Mouse (Mus musculus) layer of hippocampus, postnatal 10 days (tissue): ENCODE data around the gene Nav2. TPM values are rescaled to one million over a fixed set of nuclear protein-coding genes. Genes with fewer than 3 reads are reported as not detected.

Source experiments
- DNase-seq, 2 experiments: peaks; one replicate each; pipeline ENCODE4 v3.0.0; 2021; ENCODE audit warnings: low spot score in 2 of 2
- total RNA-seq, 2 experiments: library from RNA; stranded (reverse); gene quantifications; 2 replicates each; pipeline ENCODE4 v1.2.3; 2021

The Nav2 gene
- total RNA-seq, 2 experiments from 2014 or later = 103 to 126 TPM

GRCm38 (mm10) chr7:49316600-49316999, 408.1 kb downstream of the Nav2 start:
- DNase-seq = no peak

GRCm38 (mm10) chr7:49318183-49318897, 409.8 kb downstream of the Nav2 start:
- DNase-seq = no peak

DNA sequence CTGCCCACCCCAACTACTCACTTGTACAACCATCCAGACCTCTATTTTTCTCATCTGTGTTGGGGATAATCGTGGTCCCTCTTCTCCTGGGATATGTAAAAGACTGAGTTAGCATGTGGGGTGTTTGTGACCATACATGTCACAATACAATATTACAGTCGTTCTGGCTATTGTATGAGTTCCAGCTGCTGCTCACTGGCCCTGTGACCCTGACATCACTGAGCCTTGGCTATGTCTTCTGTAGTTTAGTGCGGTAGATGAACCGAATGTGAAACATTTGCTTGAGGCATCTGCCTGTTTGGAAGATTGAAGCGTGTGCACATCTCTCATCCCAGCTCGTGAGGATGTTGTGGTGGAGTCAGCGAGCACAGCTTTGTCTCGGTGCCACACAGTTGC, 410.4 kb downstream of the Nav2 start:
- no peak for DNase-seq

- DNase-seq = no peak
These were observed 411.5 kb downstream of the Nav2 start for GRCm38 (mm10) chr7:49319981-49320380.

GRCm38 (mm10) chr7:49321124-49321531, 412.6 kb downstream of the Nav2 start:
- no peak for DNase-seq

- DNase-seq = no peak
These were observed 413.7 kb downstream of the Nav2 start for GRCm38 (mm10) chr7:49322179-49322578.

GRCm38 (mm10) chr7:49324575-49324974, 416.1 kb downstream of the Nav2 start:
- no peak for DNase-seq

DNA sequence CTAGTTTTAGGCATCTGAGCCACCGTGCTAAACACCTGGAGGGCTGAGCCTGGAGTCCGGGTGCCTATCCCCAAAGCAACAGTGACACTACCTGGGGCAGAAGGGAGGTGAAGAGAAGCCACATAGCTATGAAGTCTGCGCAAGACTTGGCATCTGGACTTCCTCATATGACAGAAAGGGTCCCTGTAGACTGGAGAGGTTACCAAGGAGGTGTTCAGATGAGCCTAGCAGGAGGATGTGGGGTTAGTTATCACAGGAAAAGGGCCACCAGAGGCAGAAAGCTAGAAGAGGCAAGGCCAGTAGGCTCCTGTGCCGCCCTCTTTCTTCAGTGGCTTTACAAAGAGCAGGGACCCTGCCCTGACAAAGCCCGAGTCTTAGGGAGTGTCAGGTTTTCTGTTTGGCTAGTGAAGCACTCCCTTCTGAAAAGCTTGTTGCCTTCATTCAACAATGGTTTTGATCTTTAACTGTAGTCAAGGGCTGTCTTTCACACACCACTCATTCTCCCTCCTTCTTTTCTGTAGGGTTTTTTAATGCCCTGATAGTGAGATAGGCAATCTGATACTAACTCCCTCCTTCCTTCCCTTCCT, 417.7 kb downstream of the Nav2 start:
- DNase-seq = no peak

DNA sequence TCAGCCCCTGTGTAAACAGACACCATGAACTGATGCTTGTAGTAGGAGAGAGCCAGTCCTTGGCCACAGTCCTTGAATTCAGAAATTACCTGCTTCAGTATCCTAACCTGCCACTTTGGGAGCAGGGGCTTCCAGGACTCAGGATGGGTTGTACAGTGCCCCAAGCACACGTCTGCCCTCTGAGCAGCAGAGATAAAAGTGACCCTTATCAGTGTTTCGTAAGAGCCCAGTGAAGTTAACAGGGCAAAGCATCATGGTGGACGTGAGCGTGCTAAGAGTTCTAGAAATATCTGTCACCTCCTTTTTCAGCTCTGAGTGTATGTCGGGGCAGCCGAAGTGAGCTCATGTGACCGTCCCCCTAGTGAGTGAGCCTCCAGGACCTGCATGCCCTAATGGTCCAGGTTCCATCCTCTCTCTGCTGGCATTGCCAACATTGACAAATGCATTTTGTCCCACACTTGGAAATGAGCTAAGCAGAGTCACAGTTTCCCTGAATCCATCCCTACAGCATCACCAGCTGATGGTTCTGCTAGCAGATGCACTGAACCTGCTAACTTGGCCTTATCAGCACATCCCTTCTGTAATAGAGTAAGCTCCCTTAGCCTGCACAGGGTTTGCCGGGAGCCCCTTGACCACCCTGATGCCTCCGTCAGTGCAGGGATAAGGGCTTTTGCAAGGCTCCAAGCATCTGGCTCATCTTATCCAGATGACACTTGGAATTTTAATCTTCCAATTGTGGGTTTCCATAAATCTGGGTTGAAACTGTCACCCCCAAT, 418.6 kb downstream of the Nav2 start:
- no peak for DNase-seq

DNA sequence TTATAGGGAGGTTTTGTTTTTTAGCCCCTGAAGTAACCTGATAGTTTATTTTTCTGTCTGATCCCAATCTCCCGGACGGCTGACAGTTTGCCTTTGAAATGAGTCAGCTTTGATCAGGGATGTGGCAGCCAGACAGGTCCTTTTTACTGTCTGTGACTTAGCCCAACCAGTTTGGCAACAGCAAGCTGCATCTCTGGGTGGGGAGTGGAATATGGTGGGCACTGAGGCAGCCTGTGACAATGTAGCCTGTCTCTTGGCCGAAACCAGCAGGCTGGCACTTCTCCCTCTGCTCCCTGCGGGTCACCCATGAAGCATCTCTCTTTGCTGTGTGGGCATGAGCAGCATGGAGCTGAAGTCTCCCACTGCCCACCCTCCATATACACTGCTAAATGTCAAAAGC, 421.7 kb downstream of the Nav2 start:
- DNase-seq = no peak

DNA sequence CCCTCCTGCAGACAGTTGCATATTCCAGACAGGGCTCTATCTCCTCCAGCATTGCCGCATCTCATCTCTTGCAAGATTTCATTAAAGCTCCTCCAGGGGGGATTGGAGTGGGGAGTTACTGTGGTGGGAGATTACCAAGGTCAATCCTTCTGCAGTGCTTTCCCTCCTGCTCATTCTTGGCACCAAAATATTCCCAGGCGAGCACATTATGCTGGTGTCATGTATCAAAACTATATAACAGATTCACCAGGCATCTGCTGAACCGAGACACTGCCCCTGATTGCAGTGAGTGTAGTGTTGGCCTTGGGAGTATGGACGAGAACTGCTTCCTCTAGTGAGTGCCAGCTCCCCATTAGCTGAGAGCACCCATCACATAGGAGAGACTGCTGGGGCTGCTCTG, 423.4 kb downstream of the Nav2 start:
- no peak for DNase-seq

DNA sequence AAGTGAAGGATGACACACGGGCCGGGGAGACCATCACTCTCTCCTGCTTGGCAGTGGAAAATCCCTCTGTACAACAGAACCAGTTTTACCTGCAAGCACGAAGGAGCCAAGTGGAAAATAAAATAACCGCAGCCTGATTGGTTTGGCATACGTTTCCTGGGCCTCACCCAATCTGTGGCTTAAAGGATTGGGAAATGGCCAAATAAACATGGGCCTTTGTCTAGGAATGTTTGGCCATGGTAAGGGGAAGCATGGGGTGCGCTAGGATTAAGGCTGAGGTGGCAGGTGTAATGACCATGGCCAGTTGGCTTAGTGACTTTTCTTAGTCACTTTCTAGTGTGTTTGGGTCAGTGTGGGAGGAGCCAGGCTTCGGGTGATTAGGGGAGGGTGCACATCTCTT, 424.1 kb downstream of the Nav2 start:
- DNase-seq = no peak

DNA sequence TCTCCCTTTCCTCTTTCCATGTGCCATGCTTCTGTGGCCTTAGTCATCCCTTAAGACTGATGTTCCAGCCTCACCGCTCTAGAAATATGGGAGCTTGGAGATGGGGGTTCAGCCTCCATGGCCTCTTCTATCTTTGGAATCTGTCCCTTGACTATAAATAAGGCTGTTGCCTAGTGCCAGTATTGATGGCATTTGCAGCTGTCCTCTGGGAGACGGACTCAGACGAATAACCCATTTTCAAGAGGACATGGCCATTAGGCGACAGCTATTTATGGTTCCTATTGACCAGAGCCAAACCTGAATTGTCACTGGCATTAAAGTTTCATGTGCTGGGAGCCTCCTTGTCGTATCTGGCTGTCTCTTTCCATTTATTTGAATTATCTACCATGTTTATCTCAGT, 425.6 kb downstream of the Nav2 start:
- no peak for DNase-seq

DNA sequence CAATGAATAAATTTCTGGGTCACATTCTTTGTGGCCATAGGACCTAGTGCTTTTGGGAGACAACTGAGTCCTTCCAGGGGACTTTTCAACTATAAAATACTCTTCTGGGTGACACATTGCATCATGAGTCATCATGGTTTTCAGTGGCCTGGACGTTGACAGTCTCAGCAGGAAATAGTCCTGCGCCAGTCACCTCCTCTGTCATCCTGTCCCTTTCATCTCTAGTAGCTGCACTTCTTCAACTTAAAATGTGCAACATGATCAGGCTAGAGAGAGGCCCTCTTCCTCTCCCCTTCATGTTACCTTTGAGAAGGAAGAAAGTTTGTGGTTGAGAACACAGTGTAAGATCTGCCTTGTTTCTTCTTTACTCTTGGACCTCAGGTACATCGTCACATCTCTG, 426.5 kb downstream of the Nav2 start:
- no peak for DNase-seq

GRCm38 (mm10) chr7:49336725-49337124, 428.2 kb downstream of the Nav2 start:
- DNase-seq = no peak

DNA sequence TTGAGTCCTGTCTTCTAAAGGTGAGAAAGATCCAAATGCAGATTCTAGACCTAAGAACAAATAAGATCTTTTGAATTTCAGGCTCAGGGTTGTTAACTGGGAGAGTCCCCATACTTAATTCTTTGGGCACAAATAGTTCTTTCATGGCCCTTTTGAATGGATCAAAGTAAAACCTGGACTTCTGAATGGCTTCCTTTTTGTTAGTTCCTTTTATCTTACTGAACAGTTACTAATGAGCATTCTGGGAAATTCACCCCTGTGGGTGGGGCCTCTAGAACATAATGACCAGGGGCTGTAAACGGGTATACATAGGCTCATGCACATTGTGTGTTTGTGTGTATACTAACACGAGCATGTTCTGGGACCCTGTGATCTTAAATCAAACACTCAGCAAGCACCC, 429.2 kb downstream of the Nav2 start:
- DNase-seq = no peak

GRCm38 (mm10) chr7:49339953-49340352, 431.4 kb downstream of the Nav2 start:
- DNase-seq = no peak

DNA sequence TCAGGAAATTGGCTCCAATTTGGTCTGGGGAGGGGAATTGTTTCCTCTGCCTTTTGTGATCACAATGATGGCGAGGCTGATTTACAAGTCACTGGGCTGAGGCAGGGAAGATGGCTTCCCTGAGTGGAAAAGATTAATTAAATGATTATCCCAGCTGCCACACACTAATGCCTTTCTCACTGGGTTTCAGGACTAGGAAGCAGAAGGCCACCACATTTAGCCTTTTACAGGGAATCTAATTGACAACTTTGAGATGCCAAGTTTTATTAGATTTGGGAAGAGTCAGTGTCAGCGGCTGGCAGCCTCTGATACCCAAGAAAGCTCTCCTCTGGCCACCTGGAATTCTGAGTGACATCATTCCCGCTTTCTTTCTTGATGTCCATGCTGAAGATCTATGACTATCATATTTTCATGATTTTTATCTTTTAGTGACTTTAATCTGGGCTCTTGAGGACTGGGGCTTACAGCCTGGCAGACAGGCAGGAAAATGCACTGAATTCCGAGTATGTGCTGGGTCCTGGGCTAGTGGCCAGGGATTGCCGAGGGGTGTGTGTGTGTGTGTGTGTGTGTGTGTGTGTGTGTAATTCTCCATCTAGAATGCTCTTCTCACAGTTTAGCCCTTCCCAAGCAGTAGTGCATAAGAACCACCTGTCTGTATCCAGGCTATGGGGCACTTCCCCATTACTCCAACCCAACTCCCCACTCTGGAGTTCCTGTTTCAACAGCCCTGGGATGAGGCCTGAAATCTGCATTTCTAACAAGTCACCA, 432.8 kb downstream of the Nav2 start:
- DNase-seq = no peak

DNA sequence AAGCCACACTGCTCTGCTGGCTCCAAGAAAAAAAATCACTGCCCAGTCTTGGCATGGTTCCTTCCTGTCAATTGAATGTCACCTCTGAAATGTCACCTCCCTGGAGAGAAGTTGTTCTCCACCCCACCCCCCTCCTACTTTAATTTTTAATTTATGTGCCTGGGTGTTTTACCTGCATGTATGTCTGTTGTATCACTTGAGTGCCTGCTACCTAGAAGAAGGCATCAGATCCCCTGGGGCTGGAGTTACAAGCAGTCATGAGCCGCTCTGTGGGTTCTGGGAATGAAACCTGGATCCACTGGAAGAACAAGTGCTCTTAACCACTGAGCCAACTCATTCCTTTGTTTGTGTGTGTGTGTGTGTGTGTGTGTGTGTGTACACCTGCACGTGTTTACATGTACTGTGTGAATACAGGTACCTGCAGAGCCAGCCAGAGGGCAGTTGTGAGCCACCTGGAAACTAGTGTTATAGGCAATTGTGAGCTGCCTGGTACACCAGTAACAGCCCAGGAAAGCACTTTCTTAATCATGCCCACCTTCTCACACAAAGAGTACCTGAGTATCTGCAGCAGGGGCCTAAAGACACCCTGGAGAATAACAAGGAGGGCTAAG, 433.5 kb downstream of the Nav2 start:
- DNase-seq = no peak

- DNase-seq = no peak
These were observed 434.1 kb downstream of the Nav2 start for GRCm38 (mm10) chr7:49342556-49343080.

DNA sequence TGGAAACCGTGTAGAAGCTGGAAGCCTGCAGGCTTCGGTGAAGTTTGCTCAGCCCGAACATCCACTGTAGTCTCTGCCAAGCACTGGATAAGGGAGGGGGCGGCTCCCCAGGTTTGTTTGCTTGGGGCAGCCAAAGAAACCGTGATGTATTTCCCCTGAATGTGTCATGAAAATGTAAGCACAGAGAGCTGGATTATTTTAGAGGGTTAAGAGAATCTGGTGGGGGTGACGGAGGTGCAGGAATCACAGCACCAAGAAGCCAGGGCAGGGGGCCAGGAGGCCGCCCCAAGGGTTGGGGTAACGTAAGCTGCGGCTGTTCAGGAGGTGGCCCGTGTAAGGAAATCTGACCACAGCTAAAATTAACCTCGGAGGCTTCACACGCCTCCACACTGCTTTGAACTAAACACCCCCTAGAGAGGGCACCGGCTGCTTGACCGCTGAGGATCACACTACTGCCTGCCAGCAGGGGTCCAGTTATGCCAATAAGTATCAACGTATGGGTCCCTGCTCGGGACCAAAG, 434.6 kb downstream of the Nav2 start:
- no peak for DNase-seq
